Mouse (Mus musculus) heart, adult 11 months (tissue): Measurements from ENCODE around the gene Enah.

Experiments
- DNase-seq: peaks from one replicate; pipeline ENCODE4 v3.0.0; 2022

Enah gene

GRCm38 (mm10) chr1:182027426-182027979 is 7.7 kb upstream of the Enah start:
- DNase-seq = peak; percentile 69

GRCm38 (mm10) chr1:182026821-182027220 is 7.0 kb upstream of the Enah start:
- peak; percentile 68 for DNase-seq

GRCm38 (mm10) chr1:182026120-182026519 is 6.3 kb upstream of the Enah start:
- no peak for DNase-seq

GRCm38 (mm10) chr1:182021691-182022299 is 2.0 kb upstream of the Enah start:
- DNase-seq = no peak

- no peak for DNase-seq
Measured at GRCm38 (mm10) chr1:182020831-182021460, 1.2 kb upstream of the Enah start.

GRCm38 (mm10) chr1:182019266-182019925 is 394 bp downstream of the Enah start:
- DNase-seq = no peak

GRCm38 (mm10) chr1:182018397-182019265 is 1.2 kb downstream of the Enah start:
- DNase-seq = no peak

- DNase-seq = no peak
Measured at GRCm38 (mm10) chr1:182005831-182006230, 14.0 kb downstream of the Enah start.

GRCm38 (mm10) chr1:181998673-181999072 is 21.1 kb downstream of the Enah start:
- no peak for DNase-seq

- no peak for DNase-seq
Measured at GRCm38 (mm10) chr1:181997791-181998190, 22.0 kb downstream of the Enah start.

GRCm38 (mm10) chr1:181993597-181993996 is 26.2 kb downstream of the Enah start:
- no peak for DNase-seq

- no peak for DNase-seq
Measured at GRCm38 (mm10) chr1:181988367-181988766, 31.4 kb downstream of the Enah start.

GRCm38 (mm10) chr1:181987226-181987625 is 32.6 kb downstream of the Enah start:
- DNase-seq = no peak

- no peak for DNase-seq
Measured at GRCm38 (mm10) chr1:181985880-181986279, 33.9 kb downstream of the Enah start.

- DNase-seq = no peak
Measured at GRCm38 (mm10) chr1:181984811-181985210, 35.0 kb downstream of the Enah start.

GRCm38 (mm10) chr1:181980017-181980719 is 39.6 kb downstream of the Enah start:
- no peak for DNase-seq

GRCm38 (mm10) chr1:181975510-181975909 is 44.3 kb downstream of the Enah start:
- peak; percentile 90 for DNase-seq

- no peak for DNase-seq
Measured at GRCm38 (mm10) chr1:181974897-181975296, 44.9 kb downstream of the Enah start.

GRCm38 (mm10) chr1:181965277-181965676 is 54.5 kb downstream of the Enah start:
- no peak for DNase-seq

- no peak for DNase-seq
Measured at GRCm38 (mm10) chr1:181963827-181964226, 56.0 kb downstream of the Enah start.

- DNase-seq = no peak
Measured at GRCm38 (mm10) chr1:181963351-181963750, 56.4 kb downstream of the Enah start.

GRCm38 (mm10) chr1:181960383-181960782 is 59.4 kb downstream of the Enah start:
- no peak for DNase-seq
